Mouse (Mus musculus) forebrain, postnatal 0 days (tissue): Measurements from ENCODE around the gene Npepps. TPM values are rescaled to one million over a fixed set of nuclear protein-coding genes. Genes with fewer than 3 reads are reported as not detected.
"Not testable (repeated sequence)": the region's sequence is repeated elsewhere in the genome, so short reads cannot be mapped to it uniquely, and the experiment has no call there.

ENCODE experiments used
- ATAC-seq: fragments of 200-750 bp; cut with Nextera tagmentation; 2 replicates; pipeline ENCODE4 v1.8.0; 2017; ENCODE audit warnings: mild to moderate bottlenecking, moderate library complexity
- DNase-seq: peaks from one replicate; pipeline ENCODE4 v3.0.0-alpha.2; 2015
- H3K27ac ChIP-seq: fragments of 300-500 bp; sonication (generic); 2 replicates; pipeline ENCODE4 v1.5.1; 2014; ENCODE audit warnings: low read depth, mild to moderate bottlenecking, antibody characterized with exemption, low read length, moderate library complexity, mixed read lengths
- H3K27me3 ChIP-seq: fragments of 300-500 bp; sonication (generic); 2 replicates; pipeline ENCODE4 v1.6.1; 2014; ENCODE audit warnings: mild to moderate bottlenecking, low read length, mixed read lengths; ENCODE audit not compliant: insufficient read depth
- H3K36me3 ChIP-seq: fragments of 300-500 bp; sonication (generic); 2 replicates; pipeline ENCODE4 v1.6.1; 2014; ENCODE audit warnings: mild to moderate bottlenecking, moderate library complexity; ENCODE audit not compliant: insufficient read depth
- H3K4me1 ChIP-seq: fragments of 300-500 bp; sonication (generic); 2 replicates; pipeline ENCODE4 v1.6.1; 2014; ENCODE audit warnings: antibody characterized with exemption; ENCODE audit not compliant: insufficient read depth
- H3K4me2 ChIP-seq: fragments of 300-500 bp; sonication (generic); 2 replicates; pipeline ENCODE4 v1.6.1; 2014; ENCODE audit warnings: low read depth, mild to moderate bottlenecking, moderate library complexity
- H3K4me3 ChIP-seq: fragments of 300-500 bp; sonication (generic); 2 replicates; pipeline ENCODE4 v1.5.1; 2014; ENCODE audit warnings: low read depth, low read length, mixed read lengths
- H3K9ac ChIP-seq: fragments of 300-500 bp; sonication (generic); 2 replicates; pipeline ENCODE4 v1.6.1; 2014; ENCODE audit warnings: mild to moderate bottlenecking
- H3K9me3 ChIP-seq: fragments of 300-500 bp; sonication (generic); 2 replicates; pipeline ENCODE4 v1.6.1; 2016; ENCODE audit warnings: low read length
- CTCF ChIP-seq: sonication (generic); IDR thresholded peaks from 2 replicates; pipeline ENCODE4 v1.5.1; 2016; ENCODE audit warnings: antibody characterized with exemption, control low read depth, low read depth
- whole genome bisulfite sequencing: fragments of 180-500 bp; shearing (Covaris S2); extraction: QIAGEN DNeasy Blood & Tissue Kit; methylation state at CpG from one replicate; pipeline ENCODE4 v1.1.7; 2014; 5-methylcytosine and 5-hydroxymethylcytosine counted together
- polyA plus RNA-seq: library from polyadenylated mRNA; unstranded; fragments of >200 nt; fragmentation: Nextera tagmentation; extraction: Ambion mirVana; gene quantifications from 2 replicates; pipeline ENCODE4 v1.2.1, GENCODE M21; 2015
- total RNA-seq: library from RNA; depleted of rRNA; stranded (reverse); fragments of >200 nt; gene quantifications from 2 replicates; pipeline ENCODE4 v1.2.3, GENCODE M21; 2014

The Npepps gene
- total and polyA plus RNA-seq, 2 experiments from 2014 or later, result 92.1 to 98.7 TPM

DNA sequence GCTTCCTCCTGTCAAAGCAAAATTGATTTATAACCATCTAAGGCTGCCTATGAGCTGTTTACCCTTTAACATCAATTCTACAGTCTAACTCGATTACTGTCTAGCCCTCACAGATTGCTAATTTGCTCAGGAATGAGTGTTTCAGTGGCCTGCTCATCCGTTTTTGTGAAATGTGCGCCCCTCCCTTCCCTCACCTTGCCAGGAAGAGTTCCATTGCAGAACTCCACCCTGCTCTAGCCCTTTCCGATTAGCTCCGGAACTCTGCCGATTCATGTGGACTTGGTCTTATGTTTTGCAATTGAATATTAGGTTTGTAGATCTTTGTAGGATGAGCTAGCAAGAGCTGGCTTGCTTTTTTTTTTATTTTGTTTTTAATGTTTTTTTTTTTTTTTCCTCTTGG is 1.7 kb upstream of the Npepps start:
- TF ChIP-seq CTCF, result no peak
- ATAC-seq (no peak), DNase-seq (no peak)
- H3K4me1 ChIP-seq, result peaks cover 8% of the 10 kb centered on the region; the same call in 1 of the 2 replicates
- H3K4me2 ChIP-seq, result no peak overlapping the region
- H3K36me3 ChIP-seq, result no peaks in the 10 kb centered on the region
- 91% methylated on average over 6 of the region's 6 CpGs for WGBS
- no peaks in the 10 kb centered on the region for H3K27me3 ChIP-seq
- H3K27ac ChIP-seq, result no peak overlapping the region
- H3K4me3 ChIP-seq, result no peak overlapping the region
- H3K9ac ChIP-seq, result no peak overlapping the region
- no peaks in the 10 kb centered on the region for H3K9me3 ChIP-seq

- TF ChIP-seq CTCF, result no peak
- Histone ChIP-seq H3K27me3 (no peaks in the 10 kb centered on the region), H3K9me3 (no peaks in the 10 kb centered on the region), H3K4me1 (peaks cover 8% of the 10 kb centered on the region; the same call in 1 of the 2 replicates), H3K36me3 (no peaks in the 10 kb centered on the region), H3K4me2 (peak overlapping the region; percentile 65), H3K4me3 (peak overlapping the region; percentile 99), H3K27ac (peak overlapping the region; percentile 98), H3K9ac (peak overlapping the region; percentile 98)
- DNase-seq, result peak; percentile 72
- 4% methylated on average over 55 of the region's 64 CpGs for WGBS
- ATAC-seq, result peak; percentile 81
Observed at GRCm38 (mm10) chr11:97279405-97280215, 828 bp downstream of the Npepps start.

DNA sequence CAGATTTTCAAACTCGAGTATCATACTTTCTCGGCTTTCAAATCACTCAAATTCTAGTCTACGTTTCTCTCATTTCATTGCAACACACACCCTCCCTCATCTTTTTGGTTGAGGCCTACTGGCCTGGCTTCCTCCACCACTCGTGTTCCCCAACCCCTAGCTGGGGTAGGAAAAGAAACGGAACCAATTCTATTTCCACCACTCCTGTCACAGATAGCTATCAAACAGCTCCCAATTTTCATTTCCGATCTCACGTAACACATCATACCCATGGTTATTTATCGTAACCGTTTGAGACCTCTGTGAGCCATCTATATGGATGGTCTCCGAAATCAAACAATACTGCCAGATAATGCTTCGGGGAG is 1.4 kb downstream of the Npepps start:
- no peak for TF ChIP-seq CTCF
- Histone ChIP-seq H3K36me3 (no peaks in the 10 kb centered on the region), H3K9ac (peak overlapping the region; percentile 98), H3K4me2 (peak overlapping the region; percentile 65), H3K27me3 (no peaks in the 10 kb centered on the region), H3K9me3 (no peaks in the 10 kb centered on the region), H3K4me3 (peak overlapping the region; percentile 99), H3K4me1 (peaks cover 8% of the 10 kb centered on the region; the same call in 1 of the 2 replicates), H3K27ac (peak overlapping the region; percentile 98)
- no peak for ATAC-seq
- WGBS, result 11% methylated on average over 11 of the region's 11 CpGs
- no peak for DNase-seq

DNA sequence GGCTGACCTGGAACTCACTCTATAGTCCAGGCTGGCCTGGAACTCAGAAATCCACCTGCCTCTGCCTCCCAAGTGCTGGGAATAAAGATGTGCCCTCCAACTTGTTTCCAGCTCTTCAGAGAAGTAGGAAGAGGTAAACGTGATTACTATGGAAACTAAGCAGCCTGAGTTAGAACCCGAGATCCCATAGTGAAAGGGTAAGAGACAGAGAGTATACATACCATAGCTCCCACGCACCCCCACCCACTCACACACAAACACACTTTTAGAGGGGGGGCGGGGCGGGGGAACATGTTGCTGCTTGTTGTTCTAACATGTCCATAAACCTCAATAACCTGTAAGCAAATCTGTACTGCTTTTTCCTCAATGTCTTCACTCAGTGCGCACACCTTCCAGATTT is 2.0 kb downstream of the Npepps start:
- peak overlapping the region; percentile 98; the same call in 1 of the 2 replicates for H3K9ac ChIP-seq
- DNase-seq (no peak), ATAC-seq (no peak)
- no peaks in the 10 kb centered on the region for H3K36me3 ChIP-seq
- no peak for TF ChIP-seq CTCF
- H3K4me2 ChIP-seq, result peak overlapping the region; percentile 65
- peaks cover 8% of the 10 kb centered on the region; the same call in 1 of the 2 replicates for H3K4me1 ChIP-seq
- peak overlapping the region; percentile 99 for H3K4me3 ChIP-seq
- no peak overlapping the region for H3K27ac ChIP-seq
- H3K27me3 ChIP-seq, result no peaks in the 10 kb centered on the region
- no peaks in the 10 kb centered on the region for H3K9me3 ChIP-seq
- WGBS, result 70% methylated on average over 6 of the region's 6 CpGs

DNA sequence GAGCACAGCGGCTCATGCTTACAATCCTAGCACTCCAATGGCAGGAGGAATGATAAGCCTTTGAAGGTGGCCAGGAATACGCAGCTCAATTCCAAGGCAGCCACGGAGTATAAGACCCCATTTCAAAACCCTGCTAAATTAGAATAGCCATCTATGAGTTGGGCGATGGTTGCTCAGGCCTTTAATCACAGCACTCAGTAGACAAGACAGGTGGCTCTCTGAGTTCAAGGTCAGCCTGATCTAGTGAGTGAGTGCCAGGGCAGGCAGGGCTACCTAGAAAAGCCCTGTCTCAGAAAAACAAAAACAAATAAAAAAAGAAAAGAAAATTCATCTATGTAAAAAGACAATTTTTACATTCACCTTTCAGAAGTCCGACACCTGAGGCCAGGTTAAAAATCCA is 3.3 kb downstream of the Npepps start:
- TF ChIP-seq CTCF, result no peak
- H3K27me3 ChIP-seq, result no peaks in the 10 kb centered on the region
- DNase-seq (no peak), ATAC-seq (no peak)
- no peak overlapping the region for H3K4me3 ChIP-seq
- H3K27ac ChIP-seq, result no peak overlapping the region
- H3K9ac ChIP-seq, result no peak overlapping the region
- no peaks in the 10 kb centered on the region for H3K9me3 ChIP-seq
- 84% methylated on average over 5 of the region's 5 CpGs for WGBS
- no peaks in the 10 kb centered on the region for H3K36me3 ChIP-seq
- H3K4me2 ChIP-seq, result no peak overlapping the region
- H3K4me1 ChIP-seq, result peaks cover 8% of the 10 kb centered on the region; the same call in 1 of the 2 replicates

DNA sequence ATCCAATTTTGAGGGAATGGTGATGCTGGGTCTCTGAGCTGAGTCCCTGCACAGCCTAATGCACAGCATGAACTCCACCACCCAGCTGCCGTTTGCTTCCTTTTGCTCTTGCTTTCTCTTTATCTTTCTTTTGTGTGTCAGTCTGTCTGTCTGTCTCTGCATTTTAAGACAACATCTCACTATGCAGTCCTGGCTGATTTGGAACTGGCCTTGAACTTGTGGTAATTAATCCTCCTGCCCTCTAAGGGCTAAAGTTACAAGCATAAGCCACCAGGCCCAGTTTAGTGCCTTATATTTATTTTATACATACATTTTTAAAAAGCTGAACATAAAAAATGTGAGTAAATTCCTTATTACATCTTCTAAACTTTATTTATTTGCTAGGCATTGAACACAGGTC is 4.4 kb downstream of the Npepps start:
- Histone ChIP-seq H3K4me2 (no peak overlapping the region), H3K27ac (no peak overlapping the region), H3K9me3 (no peaks in the 10 kb centered on the region), H3K4me1 (peaks cover 8% of the 10 kb centered on the region; the same call in 1 of the 2 replicates), H3K9ac (no peak overlapping the region), H3K4me3 (no peak overlapping the region), H3K36me3 (no peaks in the 10 kb centered on the region), H3K27me3 (no peaks in the 10 kb centered on the region)
- ATAC-seq, result no peak
- no peak for DNase-seq
- no peak for TF ChIP-seq CTCF
- 41% methylated on average over 1 of the region's 1 CpGs for WGBS

- TF ChIP-seq CTCF, result no peak
- Histone ChIP-seq H3K27ac (no peak overlapping the region), H3K27me3 (no peaks in the 10 kb centered on the region), H3K36me3 (no peaks in the 10 kb centered on the region), H3K4me1 (peaks cover 8% of the 10 kb centered on the region; the same call in 1 of the 2 replicates), H3K9me3 (no peaks in the 10 kb centered on the region), H3K4me2 (no peak overlapping the region), H3K4me3 (no peak overlapping the region), H3K9ac (no peak overlapping the region)
- WGBS, result 88% methylated on average over 2 of the region's 2 CpGs
- DNase-seq (no peak), ATAC-seq (no peak)
Observed at GRCm38 (mm10) chr11:97275349-97275748, 5.1 kb downstream of the Npepps start.

DNA sequence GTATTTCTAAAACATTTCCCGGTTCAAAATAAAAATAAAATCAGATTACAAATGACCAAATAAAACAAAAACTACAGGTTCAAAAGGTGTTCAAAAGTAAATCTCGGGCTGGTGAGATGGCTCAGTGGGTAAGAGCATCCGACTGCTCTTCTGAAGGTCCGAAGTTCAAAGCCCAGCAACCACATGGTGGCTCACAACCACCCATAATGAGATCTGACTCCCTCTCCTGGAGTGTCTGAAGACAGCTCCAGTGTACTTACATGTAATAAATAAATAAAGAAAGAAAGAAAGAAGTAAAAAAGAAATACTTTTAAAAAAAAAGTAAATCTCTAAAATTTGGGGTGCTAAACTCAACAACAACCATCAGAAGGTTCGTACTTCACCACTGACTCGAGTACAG is 5.5 kb downstream of the Npepps start:
- not testable (repeated sequence) for H3K4me3 ChIP-seq, DNase-seq, H3K27ac ChIP-seq, H3K27me3 ChIP-seq, ATAC-seq, H3K4me1 ChIP-seq, H3K36me3 ChIP-seq, H3K4me2 ChIP-seq, H3K9ac ChIP-seq, H3K9me3 ChIP-seq
- WGBS, result 96% methylated on average over 6 of the region's 6 CpGs
